In genomic region chr13:76638282-76638681, GRCm38 (mm10) we compare ENCODE assay signal across 24 mouse cellular contexts.
"Had no signal": no experiment of that assay in that cellular context is flagged by ENCODE, and none has a peak within 500 bp of the region (broad histone marks: within the 10 kb centered on the region; RNA-seq: fewer than 3 reads in every experiment).

No protein-coding gene starts in this region.

- H3K36me3 ChIP-seq: kidney, embryonic 15.5 days; limb, embryonic 10.5 days; limb, embryonic 13.5 days; midbrain, embryonic 10.5 days; midbrain, embryonic 13.5 days; neural tube, embryonic 13.5 days; stomach, embryonic 15.5 days had no signal

- H3K9ac ChIP-seq: kidney, embryonic 15.5 days; limb, embryonic 13.5 days; liver, embryonic 14.5 days; liver, postnatal 0 days; lung, embryonic 14.5 days; midbrain, embryonic 13.5 days; neural tube, embryonic 13.5 days; stomach, embryonic 15.5 days had no signal

- H3K27ac ChIP-seq: kidney, embryonic 15.5 days; limb, embryonic 10.5 days; limb, embryonic 13.5 days; liver, embryonic 14.5 days; midbrain, embryonic 10.5 days; midbrain, embryonic 13.5 days; neural tube, embryonic 13.5 days; stomach, embryonic 15.5 days had no signal

- H3K9me3 ChIP-seq: kidney, embryonic 15.5 days; limb, embryonic 10.5 days; limb, embryonic 13.5 days; megakaryocyte, embryonic 14.5 days; midbrain, embryonic 10.5 days; midbrain, embryonic 13.5 days; neural tube, embryonic 13.5 days; stomach, embryonic 15.5 days had no signal

- ATAC-seq: liver, postnatal 0 days; lung, postnatal 0 days; midbrain, embryonic 13.5 days; midbrain, embryonic 16.5 days had no signal

- H3K27me3 ChIP-seq: kidney, embryonic 15.5 days; limb, embryonic 13.5 days; megakaryocyte, embryonic 14.5 days; midbrain, embryonic 13.5 days; neural tube, embryonic 13.5 days; stomach, embryonic 15.5 days had no signal

- H3K4me1 ChIP-seq: kidney, embryonic 15.5 days; limb, embryonic 10.5 days; limb, embryonic 13.5 days; midbrain, embryonic 10.5 days; midbrain, embryonic 13.5 days; neural tube, embryonic 13.5 days; stomach, embryonic 15.5 days had no signal

- H3K4me3 ChIP-seq: kidney, embryonic 15.5 days; limb, embryonic 10.5 days; limb, embryonic 13.5 days; megakaryocyte, embryonic 14.5 days; midbrain, embryonic 10.5 days; midbrain, embryonic 13.5 days; myocyte; neural tube, embryonic 13.5 days; stomach, embryonic 15.5 days had no signal

- DNase-seq: kidney, adult 8-10 months; kidney, postnatal 10 days; kidney, postnatal 36 days; liver; liver, postnatal 0 days; lung, embryonic 14.5 days; lung, postnatal 36 days; retina, postnatal 1 day; right cerebral cortex, postnatal 25 days; spleen, adult 18-20 months; thymus, adult 18-20 months; thymus, postnatal 36 days had no signal
